Mouse (Mus musculus): ENCODE results near the gene Tmem151b. TPM values are rescaled to one million over a fixed set of nuclear protein-coding genes. Genes with fewer than 3 reads are reported as not detected.

Tmem151b gene
- total and polyA plus RNA-seq, 3 experiments = under 0.01 TPM; not detected in 2

DNA sequence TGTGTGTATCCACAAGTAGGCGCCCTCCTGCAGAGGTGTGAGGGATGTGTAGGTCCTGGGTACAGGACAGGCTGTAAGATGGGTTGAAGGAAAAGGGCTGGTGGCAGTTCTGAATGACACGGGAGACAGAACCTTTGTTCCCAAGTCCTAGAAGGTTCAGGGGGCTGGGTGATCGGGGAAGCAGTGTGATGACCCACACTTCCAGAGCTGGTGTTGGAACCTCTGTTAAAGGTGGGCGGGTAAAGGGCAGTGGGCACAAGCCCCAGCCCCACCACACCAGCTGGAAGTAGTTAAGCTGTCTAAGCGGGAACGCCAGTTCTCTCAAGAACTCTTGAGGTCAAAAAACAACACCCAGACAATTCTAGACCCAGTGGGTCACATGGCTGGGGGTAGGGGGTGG is 40.9 kb upstream of the Tmem151b start:
- no peak for TF ChIP-seq CTCF (IDR thresholded peaks at IDR 0.05; ENCODE audit: low read depth, low read length)
- TF ChIP-seq GATA1 (IDR thresholded peaks at IDR 0.05; ENCODE audit: borderline replicate concordance, low read length) = no peak
- no peak for TF ChIP-seq GATA2 (IDR thresholded peaks at IDR 0.05; ENCODE audit: borderline replicate concordance, low read depth, low read length)
- no peak for TF ChIP-seq POLR2AphosphoS5 (IDR thresholded peaks at IDR 0.05; ENCODE audit: insufficient replicate concordance, low read depth, low read length)
- no peak for TF ChIP-seq TAL1 (conservative IDR thresholded peaks at IDR 0.05; ENCODE audit: low read depth, low read length)
- H3K36me3 ChIP-seq (replicated peaks) = peaks cover 76% of the 10 kb centered on the region
- ATAC-seq (ENCODE audit: extremely low read depth, insufficient number of reproducible peaks, low FRiP score, poor library complexity, severe bottlenecking) (no peak), DNase-seq (ENCODE audit: low spot score) (no peak)
- H3K9me3 ChIP-seq (replicated peaks) = peaks cover 7% of the 10 kb centered on the region
- H3K4me1 ChIP-seq (ENCODE audit: insufficient read depth, low read depth, low read length) = peaks cover 75% of the 10 kb centered on the region
- H3K27me3 ChIP-seq (ENCODE audit: insufficient read depth, low read length) = no peaks in the 10 kb centered on the region; the same call in 1 of the 2 replicates
- H3K4me3 ChIP-seq (ENCODE audit: low read depth, low read length) = no peak overlapping the region

DNA sequence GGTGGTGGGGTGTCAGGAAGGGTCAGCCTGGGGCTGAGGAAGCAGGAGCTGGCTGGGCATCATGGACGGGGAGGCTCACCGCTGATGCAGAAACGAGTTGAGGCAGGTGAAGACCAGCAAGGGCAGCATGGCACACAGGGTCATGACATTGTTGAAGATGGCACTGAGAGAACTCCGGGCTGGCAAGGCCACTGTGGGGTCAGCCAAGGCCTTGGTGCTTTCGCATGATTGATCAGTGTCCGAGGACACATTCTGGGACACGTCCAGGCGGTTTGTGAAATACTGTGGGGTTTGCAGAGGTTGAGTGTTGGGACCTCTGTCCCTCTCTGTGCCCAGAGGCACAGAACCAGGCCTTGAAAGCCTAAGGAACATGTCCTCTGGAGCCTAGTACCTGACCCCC is 40.4 kb upstream of the Tmem151b start:
- Histone ChIP-seq H3K36me3 (replicated peaks) (peaks cover 82% of the 10 kb centered on the region), H3K9me3 (replicated peaks) (peaks cover 7% of the 10 kb centered on the region)
- ATAC-seq (ENCODE audit: extremely low read depth, insufficient number of reproducible peaks, low FRiP score, poor library complexity, severe bottlenecking) = no peak

DNA sequence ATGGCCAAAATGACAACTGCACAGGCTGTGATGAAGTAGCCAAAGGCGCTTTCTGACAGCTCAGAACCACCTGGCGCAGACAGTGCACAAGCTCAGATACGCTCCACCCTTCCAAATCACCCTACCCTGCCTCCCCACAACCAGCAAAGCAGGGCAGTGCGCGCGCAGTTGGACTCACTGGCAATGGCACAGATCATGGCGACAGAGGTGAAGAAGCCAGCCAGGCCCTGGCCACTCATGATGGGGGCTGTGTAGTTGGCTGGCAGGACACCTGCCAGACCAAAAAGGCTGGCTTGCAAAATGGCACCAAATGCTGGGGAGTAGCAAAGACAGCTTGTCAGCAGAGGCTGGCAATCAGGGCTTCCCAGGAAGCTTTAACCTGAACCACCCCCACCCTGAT is 39.8 kb upstream of the Tmem151b start:
- Histone ChIP-seq H3K27me3 (ENCODE audit: insufficient read depth, low read length) (no peaks in the 10 kb centered on the region; the same call in 1 of the 2 replicates), H3K9me3 (replicated peaks) (peaks cover 7% of the 10 kb centered on the region), H3K36me3 (replicated peaks) (peaks cover 88% of the 10 kb centered on the region), H3K4me3 (ENCODE audit: low read depth, low read length) (no peak overlapping the region), H3K4me1 (ENCODE audit: insufficient read depth, low read depth, low read length) (peaks cover 76% of the 10 kb centered on the region)
- DNase-seq (ENCODE audit: low spot score) = no peak
- TF ChIP-seq GATA2 (IDR thresholded peaks at IDR 0.05; ENCODE audit: borderline replicate concordance, low read depth, low read length) = no peak
- no peak for TF ChIP-seq GATA1 (IDR thresholded peaks at IDR 0.05; ENCODE audit: borderline replicate concordance, low read length)
- TF ChIP-seq POLR2AphosphoS5 (IDR thresholded peaks at IDR 0.05; ENCODE audit: insufficient replicate concordance, low read depth, low read length) = no peak
- TF ChIP-seq TAL1 (conservative IDR thresholded peaks at IDR 0.05; ENCODE audit: low read depth, low read length) = no peak
- TF ChIP-seq CTCF (IDR thresholded peaks at IDR 0.05; ENCODE audit: low read depth, low read length) = no peak
- no peak for ATAC-seq (ENCODE audit: extremely low read depth, insufficient number of reproducible peaks, low FRiP score, poor library complexity, severe bottlenecking)

More for the DNA sequence above, 40.4 kb upstream of the Tmem151b start:
- no peak for DNase-seq (ENCODE audit: low spot score)
- Histone ChIP-seq H3K27me3 (ENCODE audit: insufficient read depth, low read length) (no peaks in the 10 kb centered on the region; the same call in 1 of the 2 replicates), H3K4me1 (ENCODE audit: insufficient read depth, low read depth, low read length) (peaks cover 75% of the 10 kb centered on the region), H3K4me3 (ENCODE audit: low read depth, low read length) (no peak overlapping the region)
- no peak for TF ChIP-seq CTCF (IDR thresholded peaks at IDR 0.05; ENCODE audit: low read depth, low read length)
- TF ChIP-seq POLR2AphosphoS5 (IDR thresholded peaks at IDR 0.05; ENCODE audit: insufficient replicate concordance, low read depth, low read length) = no peak
- TF ChIP-seq GATA2 (IDR thresholded peaks at IDR 0.05; ENCODE audit: borderline replicate concordance, low read depth, low read length) = no peak
- no peak for TF ChIP-seq GATA1 (IDR thresholded peaks at IDR 0.05; ENCODE audit: borderline replicate concordance, low read length)
- TF ChIP-seq TAL1 (conservative IDR thresholded peaks at IDR 0.05; ENCODE audit: low read depth, low read length) = no peak

DNA sequence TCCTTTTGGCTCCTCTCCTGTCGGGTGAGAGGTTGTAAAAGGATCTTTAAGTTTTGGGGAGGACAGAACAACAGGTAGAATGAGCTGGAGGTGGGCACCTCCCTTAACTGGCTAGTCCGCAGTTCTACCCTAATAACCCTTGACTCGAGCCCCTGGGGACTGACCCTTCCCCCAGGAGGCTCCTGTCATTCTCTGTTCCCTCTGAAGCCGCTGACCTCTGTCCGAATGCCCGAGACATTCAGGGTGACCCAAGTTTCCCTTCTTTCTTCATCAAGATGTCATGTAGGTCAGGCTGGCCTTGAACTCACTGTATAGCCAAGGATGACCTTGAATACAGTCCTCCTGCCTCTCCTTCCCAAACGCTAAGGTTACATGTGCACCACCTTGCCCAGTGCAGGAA is 38.9 kb upstream of the Tmem151b start:
- Histone ChIP-seq H3K4me1 (ENCODE audit: insufficient read depth, low read depth, low read length) (peaks cover 75% of the 10 kb centered on the region), H3K36me3 (replicated peaks) (peaks cover 90% of the 10 kb centered on the region)
- no peak for ATAC-seq (ENCODE audit: extremely low read depth, insufficient number of reproducible peaks, low FRiP score, poor library complexity, severe bottlenecking)

DNA sequence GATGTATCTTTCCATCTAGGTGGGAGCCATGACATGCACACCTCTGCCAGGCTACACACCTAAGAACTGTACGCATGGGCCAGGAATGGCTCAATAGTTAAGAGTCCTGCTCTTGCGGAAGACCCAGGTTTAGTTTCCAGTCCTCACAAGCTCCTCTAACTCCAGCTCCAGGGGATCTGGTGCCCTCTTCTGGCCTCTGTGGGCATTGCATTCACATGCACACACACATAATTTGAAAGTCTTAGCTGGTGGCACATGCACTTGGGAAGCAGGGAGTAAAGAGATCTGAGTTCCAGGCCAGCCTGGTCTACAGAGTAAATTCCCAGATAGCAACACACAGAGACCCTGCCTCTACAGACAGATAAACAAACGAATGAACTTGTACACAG is 37.0 kb upstream of the Tmem151b start:
- Histone ChIP-seq H3K27me3 (ENCODE audit: insufficient read depth, low read length) (no peaks in the 10 kb centered on the region; the same call in 1 of the 2 replicates), H3K9me3 (replicated peaks) (peaks cover 7% of the 10 kb centered on the region), H3K4me1 (ENCODE audit: insufficient read depth, low read depth, low read length) (peaks cover 75% of the 10 kb centered on the region), H3K4me3 (ENCODE audit: low read depth, low read length) (no peak overlapping the region), H3K36me3 (replicated peaks) (peaks cover 74% of the 10 kb centered on the region)
- DNase-seq (ENCODE audit: low spot score) (no peak), ATAC-seq (ENCODE audit: extremely low read depth, insufficient number of reproducible peaks, low FRiP score, poor library complexity, severe bottlenecking) (no peak)
- peak; percentile 73 for TF ChIP-seq CTCF (IDR thresholded peaks at IDR 0.05; ENCODE audit: low read depth, low read length)
- no peak for TF ChIP-seq POLR2AphosphoS5 (IDR thresholded peaks at IDR 0.05; ENCODE audit: insufficient replicate concordance, low read depth, low read length)

More for the DNA sequence above, 38.9 kb upstream of the Tmem151b start:
- H3K27me3 ChIP-seq (ENCODE audit: insufficient read depth, low read length) = no peaks in the 10 kb centered on the region; the same call in 1 of the 2 replicates
- no peak for DNase-seq (ENCODE audit: low spot score)
- peaks cover 7% of the 10 kb centered on the region for H3K9me3 ChIP-seq (replicated peaks)
- no peak overlapping the region for H3K4me3 ChIP-seq (ENCODE audit: low read depth, low read length)
- TF ChIP-seq GATA2 (IDR thresholded peaks at IDR 0.05; ENCODE audit: borderline replicate concordance, low read depth, low read length) (no peak), GATA1 (IDR thresholded peaks at IDR 0.05; ENCODE audit: borderline replicate concordance, low read length) (no peak), POLR2AphosphoS5 (IDR thresholded peaks at IDR 0.05; ENCODE audit: insufficient replicate concordance, low read depth, low read length) (no peak), CTCF (IDR thresholded peaks at IDR 0.05; ENCODE audit: low read depth, low read length) (no peak), TAL1 (conservative IDR thresholded peaks at IDR 0.05; ENCODE audit: low read depth, low read length) (no peak)

DNA sequence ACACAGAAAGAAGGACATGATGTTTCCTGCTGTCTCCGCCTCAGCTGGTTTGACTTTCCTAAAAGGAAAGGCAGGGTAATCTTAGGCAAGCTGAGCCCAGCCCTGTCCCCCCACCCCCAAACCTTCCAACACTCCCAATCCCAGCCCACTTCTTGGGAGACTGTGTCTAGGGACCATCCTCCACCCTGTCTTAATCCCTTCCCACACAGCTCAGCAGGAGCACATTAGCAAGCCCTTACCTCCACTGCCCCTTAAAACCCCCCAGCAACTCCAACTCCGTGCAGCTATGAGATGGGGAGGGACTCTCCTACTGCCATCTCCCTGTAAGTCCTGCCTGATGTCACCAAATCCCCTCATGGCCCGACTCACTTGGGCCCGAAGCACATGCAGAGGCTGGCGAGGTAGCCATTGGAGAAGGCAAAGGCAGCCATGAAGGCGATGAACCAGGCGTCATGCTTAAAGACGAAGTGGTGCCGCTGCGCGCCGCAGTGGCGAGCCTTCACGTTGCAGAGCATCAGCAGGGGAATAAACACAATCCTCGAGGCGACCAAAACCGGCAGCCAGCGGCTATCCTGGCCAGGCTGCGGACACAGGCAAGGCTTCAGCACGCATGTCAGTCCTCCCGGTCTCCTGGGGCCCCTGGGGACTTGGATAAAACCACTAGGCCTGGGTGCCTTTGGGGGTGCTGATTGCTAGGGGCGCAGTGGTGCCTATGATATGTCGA is 36.4 kb upstream of the Tmem151b start:
- ATAC-seq (ENCODE audit: extremely low read depth, insufficient number of reproducible peaks, low FRiP score, poor library complexity, severe bottlenecking) = no peak
- H3K36me3 ChIP-seq (replicated peaks) = peaks cover 68% of the 10 kb centered on the region
- H3K4me1 ChIP-seq (ENCODE audit: insufficient read depth, low read depth, low read length) = peaks cover 75% of the 10 kb centered on the region

More for the DNA sequence above, 36.4 kb upstream of the Tmem151b start:
- TF ChIP-seq POLR2AphosphoS5 (IDR thresholded peaks at IDR 0.05; ENCODE audit: insufficient replicate concordance, low read depth, low read length) (no peak), GATA1 (IDR thresholded peaks at IDR 0.05; ENCODE audit: borderline replicate concordance, low read length) (no peak), TAL1 (conservative IDR thresholded peaks at IDR 0.05; ENCODE audit: low read depth, low read length) (no peak), CTCF (IDR thresholded peaks at IDR 0.05; ENCODE audit: low read depth, low read length) (no peak), GATA2 (IDR thresholded peaks at IDR 0.05; ENCODE audit: borderline replicate concordance, low read depth, low read length) (no peak)
- Histone ChIP-seq H3K9me3 (replicated peaks) (peaks cover 7% of the 10 kb centered on the region), H3K4me3 (ENCODE audit: low read depth, low read length) (peak overlapping the region; percentile 28; the same call in 1 of the 2 replicates), H3K27me3 (ENCODE audit: insufficient read depth, low read length) (no peaks in the 10 kb centered on the region; the same call in 1 of the 2 replicates)
- no peak for DNase-seq (ENCODE audit: low spot score)
